Mouse (Mus musculus) CH12.LX (cell line): Measurements from ENCODE around the gene Zfr2. TPM values are rescaled to one million over a fixed set of nuclear protein-coding genes. Genes with fewer than 3 reads are reported as not detected.

Experiments
- DNase-seq: peaks from one replicate; pipeline ENCODE4 v3.0.0-alpha.2; 2013; ENCODE audit errors: extremely low read depth
- H3K27ac ChIP-seq: 2 replicates; pipeline ENCODE4 v1.5.1; 2012; ENCODE audit warnings: low read depth, mild to moderate bottlenecking, control low read depth, moderate library complexity; ENCODE audit not compliant: insufficient read depth
- H3K27me3 ChIP-seq: replicated peaks from 2 replicates; pipeline ENCODE3; 2012; ENCODE audit warnings: inconsistent platforms
- H3K36me3 ChIP-seq, 2 experiments: replicated peaks in 1 of 2; 2 replicates each; pipeline versions ENCODE3 to v1.6.1; 2012; ENCODE audit warnings: inconsistent platforms in 1 of 2, low read length in 1 of 2, mild to moderate bottlenecking in 1 of 2, mixed read lengths in 1 of 2, moderate library complexity in 1 of 2; ENCODE audit not compliant: control insufficient read depth in 1 of 2, insufficient read depth in 1 of 2
- H3K4me1 ChIP-seq, 2 experiments: 2 replicates each; pipeline ENCODE4 v1.6.1; 2012; ENCODE audit warnings: inconsistent platforms in 1 of 2, moderate library complexity in 1 of 2; ENCODE audit not compliant: insufficient read depth in 2 of 2, control insufficient read depth in 1 of 2
- H3K4me2 ChIP-seq: 2 replicates; pipeline ENCODE4 v1.6.1; 2012; ENCODE audit warnings: low read depth, mild to moderate bottlenecking, control low read depth; ENCODE audit not compliant: poor library complexity, insufficient read depth, severe bottlenecking
- H3K4me3 ChIP-seq, 3 experiments: fragments of 150-350 bp in 1 of 3; sonication (generic) in 1 of 3; replicated peaks in 1 of 3; 2 replicates each; pipeline versions ENCODE3 to v1.5.1; 2011 to 2012; ENCODE audit warnings: low read depth in 2 of 3, low read length in 2 of 3, mild to moderate bottlenecking in 2 of 3, moderate library complexity in 2 of 3, control low read depth in 1 of 3, improper control_type of control experiment in 1 of 3, inconsistent platforms in 1 of 3, mixed read lengths in 1 of 3; ENCODE audit not compliant: poor library complexity in 1 of 3
- H3K79me2 ChIP-seq: replicated peaks from 2 replicates; pipeline ENCODE4 v1.6.1; 2012; ENCODE audit warnings: mild to moderate bottlenecking, moderate library complexity; ENCODE audit not compliant: control insufficient read depth, poor library complexity, insufficient read depth, severe bottlenecking; ENCODE audit errors: extremely low read depth
- H3K9ac ChIP-seq: 2 replicates; pipeline ENCODE4 v1.6.1; 2012; ENCODE audit warnings: low read depth, mild to moderate bottlenecking, control low read depth, moderate library complexity; ENCODE audit not compliant: insufficient read depth
- H3K9me3 ChIP-seq: replicated peaks from 2 replicates; pipeline ENCODE3; 2012; ENCODE audit warnings: low read length, inconsistent platforms, mixed read lengths
- CHD2 ChIP-seq: IDR thresholded peaks from 2 replicates; pipeline ENCODE4 v1.6.1; 2011; ENCODE audit warnings: low read length, improper control_type of control experiment
- GABPA ChIP-seq: IDR thresholded peaks from 2 replicates; pipeline ENCODE4 v1.6.1; 2012; ENCODE audit warnings: low read depth, low read length, improper control_type of control experiment, inconsistent platforms; ENCODE audit not compliant: insufficient replicate concordance
- KAT2A ChIP-seq: IDR thresholded peaks from 2 replicates; pipeline ENCODE4 v1.6.1; 2012; ENCODE audit warnings: low read length, improper control_type of control experiment, inconsistent platforms; ENCODE audit not compliant: insufficient replicate concordance
- MAFK ChIP-seq: IDR thresholded peaks from 2 replicates; pipeline ENCODE4 v1.6.1; 2011; ENCODE audit warnings: low read length, improper control_type of control experiment; ENCODE audit not compliant: insufficient replicate concordance
- MEF2A ChIP-seq: IDR thresholded peaks from 2 replicates; pipeline ENCODE4 v1.6.1; 2014; ENCODE audit warnings: low read depth, mild to moderate bottlenecking, inconsistent platforms, low read length, improper control_type of control experiment, borderline replicate concordance
- MXI1 ChIP-seq: IDR thresholded peaks from 2 replicates; pipeline ENCODE4 v1.6.1; 2011; ENCODE audit warnings: mild to moderate bottlenecking, low read depth, low read length, improper control_type of control experiment
- NELFE ChIP-seq: IDR thresholded peaks from 2 replicates; pipeline ENCODE4 v1.6.1; 2011; ENCODE audit warnings: low read depth, low read length, improper control_type of control experiment
- PAX5 ChIP-seq: IDR thresholded peaks from 2 replicates; pipeline ENCODE4 v1.6.1; 2012; ENCODE audit warnings: low read length, inconsistent platforms, mixed read lengths
- POLR2A ChIP-seq: IDR thresholded peaks from 2 replicates; pipeline ENCODE4 v1.6.1; 2011; ENCODE audit warnings: low read depth, mild to moderate bottlenecking, improper control_type of control experiment, low read length
- POLR2AphosphoS2 ChIP-seq: IDR thresholded peaks from 2 replicates; pipeline ENCODE4 v1.6.1; 2011; ENCODE audit warnings: low read depth, low read length, improper control_type of control experiment
- RAD21 ChIP-seq: IDR thresholded peaks from 2 replicates; pipeline ENCODE4 v1.6.1; 2011; ENCODE audit warnings: low read depth, mild to moderate bottlenecking, low read length, improper control_type of control experiment, moderate library complexity
- RCOR1 ChIP-seq: conservative IDR thresholded peaks from 2 replicates; pipeline ENCODE4 v1.6.1; 2012; ENCODE audit warnings: low read depth, mild to moderate bottlenecking, inconsistent platforms, low read length, improper control_type of control experiment
- SIN3A ChIP-seq: IDR thresholded peaks from 2 replicates; pipeline ENCODE4 v1.6.1; 2012; ENCODE audit warnings: low read length, improper control_type of control experiment, inconsistent platforms
- USF1 ChIP-seq: IDR thresholded peaks from 2 replicates; pipeline ENCODE4 v1.6.1; 2014; ENCODE audit warnings: low read depth, mild to moderate bottlenecking, inconsistent platforms, low read length, improper control_type of control experiment
- USF2 ChIP-seq: conservative IDR thresholded peaks from 2 replicates; pipeline ENCODE4 v1.6.1; 2011; ENCODE audit warnings: low read depth, low read length, improper control_type of control experiment
- ZMIZ1 ChIP-seq: IDR thresholded peaks from 2 replicates; pipeline ENCODE4 v1.6.1; 2012; ENCODE audit warnings: low read depth, mild to moderate bottlenecking, inconsistent platforms, low read length, improper control_type of control experiment
- dilution Hi-C: fragments of 300-500 bp; cut with MboI; formaldehyde crosslinking; loops from 2 replicates; pipeline ENCODE4 v1.14.3; 2020; ENCODE audit warnings: low sequenced_read_pairs; ENCODE audit not compliant: extremely low pct_unique_long_range_greater_than_20kb, extremely low pct_ligation_motif_present
- in situ Hi-C: fragments of 300-500 bp; cut with MboI; formaldehyde crosslinking; loops from 3 replicates; pipeline ENCODE4 v1.14.3; 2019; ENCODE audit warnings: low sequenced_read_pairs, low pct_ligation_motif_present, low pct_unique_long_range_greater_than_20kb, mixed read lengths
- polyA plus RNA-seq: library from polyadenylated mRNA; unstranded; fragments of >175 nt; gene quantifications from 2 replicates; pipeline ENCODE4 v1.2.1, GENCODE M21; 2012; ENCODE audit warnings: low read depth; ENCODE audit not compliant: insufficient read length
- total RNA-seq, 2 experiments: library from RNA; depleted of rRNA; stranded (reverse); fragments of 300-350 nt in 1 of 2; fragments of >200 nt in 1 of 2; gene quantifications; 2 replicates each; pipeline ENCODE4 v1.2.3; 2012 to 2014

Zfr2 gene
- total and polyA plus RNA-seq, 3 experiments, result 1.0 to 13.5 (median 2.4) TPM

DNA sequence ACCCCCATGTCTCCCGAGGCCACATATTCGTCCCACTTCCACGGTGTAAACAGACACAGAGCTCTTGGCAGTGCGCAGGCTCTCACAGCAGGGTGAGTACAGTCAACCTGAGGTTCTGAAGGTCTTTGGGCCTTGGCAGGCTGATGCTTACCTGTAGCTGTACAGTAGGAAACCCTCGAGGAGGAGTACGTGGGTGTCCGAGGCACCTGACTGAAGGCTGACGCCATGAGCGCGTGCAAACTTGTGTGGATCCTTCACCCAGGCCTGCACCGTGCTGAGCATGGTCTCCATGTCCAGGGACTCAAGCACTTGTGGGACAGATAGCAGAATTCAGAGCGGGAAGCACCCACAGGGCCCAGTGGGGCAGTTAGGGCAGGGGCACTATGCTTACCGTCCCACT is 32.8 kb upstream of the Zfr2 start:
- H3K27ac ChIP-seq, result no peak overlapping the region
- TF ChIP-seq NELFE (no peak), MAFK (no peak)
- TF ChIP-seq, all 38 proteins: peak for 0
- DNase-seq, result no peak
- dilution Hi-C loops (no loop called here), in situ Hi-C loops (loop anchor here (5.0 kb wide), 1 partner anchor 37 kb away; no protein-coding TSS in a partner anchor)
- H3K36me3 ChIP-seq, result no peaks in the 10 kb centered on the region
- H3K79me2 ChIP-seq, result no peaks in the 10 kb centered on the region
- H3K4me3 ChIP-seq, result no peak overlapping the region
- no peak overlapping the region for H3K9ac ChIP-seq
- H3K9me3 ChIP-seq, result peaks cover 9% of the 10 kb centered on the region
- H3K4me2 ChIP-seq, result no peak overlapping the region
- H3K27me3 ChIP-seq, result peaks cover 3% of the 10 kb centered on the region
- peaks cover 36 to 56% of the 10 kb centered on the region in 2 experiments for H3K4me1 ChIP-seq

DNA sequence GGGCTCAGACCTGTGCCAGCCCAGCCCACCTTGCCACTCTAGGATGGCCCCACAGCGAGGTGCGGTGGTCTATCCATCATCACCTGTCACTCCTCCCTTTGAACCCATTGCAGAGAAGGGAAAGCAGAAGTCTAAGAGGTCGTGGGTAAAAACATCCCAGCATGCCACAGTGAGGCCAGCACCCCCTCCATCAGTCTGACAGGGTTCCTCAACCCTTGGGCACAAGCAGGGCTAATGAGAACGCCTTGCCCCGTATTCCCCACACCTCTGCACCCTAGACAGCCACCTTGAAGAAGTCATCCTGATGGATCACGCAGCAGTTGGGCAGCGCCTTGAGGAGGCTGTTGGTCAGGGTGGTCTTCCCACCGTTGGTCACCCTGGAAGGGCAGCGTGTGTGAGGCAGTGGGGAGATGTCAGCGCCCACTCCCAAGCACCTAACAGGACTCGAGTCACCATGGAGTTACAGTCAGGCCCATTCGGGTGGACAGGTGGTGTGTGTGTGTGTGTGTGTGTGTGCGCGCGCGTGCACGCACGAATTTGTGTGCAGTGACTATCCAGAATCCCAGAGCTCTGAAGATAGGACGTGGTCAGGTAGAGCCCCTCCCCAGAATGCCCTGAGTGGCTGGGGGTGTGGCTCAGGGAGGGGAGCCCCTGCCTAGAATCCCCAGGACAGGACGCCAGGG is 32.2 kb upstream of the Zfr2 start:
- Histone ChIP-seq H3K9me3 (peaks cover 10% of the 10 kb centered on the region), H3K27ac (no peak overlapping the region), H3K4me3 (no peak overlapping the region), H3K27me3 (peaks cover 3% of the 10 kb centered on the region), H3K4me1 (peaks cover 34 to 56% of the 10 kb centered on the region in 2 experiments), H3K79me2 (no peaks in the 10 kb centered on the region), H3K9ac (no peak overlapping the region), H3K36me3 (no peaks in the 10 kb centered on the region), H3K4me2 (no peak overlapping the region)
- dilution Hi-C loops (no loop called here), in situ Hi-C loops (loop anchor here (5.0 kb wide), 1 partner anchor 37 kb away; no protein-coding TSS in a partner anchor)
- TF ChIP-seq PAX5, result no peak
- no peak for TF ChIP-seq POLR2AphosphoS2
- TF ChIP-seq SIN3A, result no peak
- TF ChIP-seq POLR2A, result no peak
- TF ChIP-seq MEF2A, result no peak
- TF ChIP-seq RAD21, result no peak
- no peak for TF ChIP-seq USF1
- no peak for TF ChIP-seq ZMIZ1
- no peak for TF ChIP-seq USF2
- no peak for TF ChIP-seq GABPA
- no peak for TF ChIP-seq CHD2
- no peak for TF ChIP-seq RCOR1
- TF ChIP-seq KAT2A, result no peak
- no peak for TF ChIP-seq MXI1
- DNase-seq, result no peak
